Comparison of ENCODE assay signal across 8 mouse cellular contexts in genomic region chr3:88296110-88296560, GRCm38 (mm10). TPM values are rescaled to one million over a fixed set of nuclear protein-coding genes. Genes with fewer than 3 reads are reported as not detected.
A peak's percentile ranks its signal among the peaks of the same experiment; 100 is the strongest.
DNase-seq lines count a peak whose midpoint lies in the region; ATAC-seq and TF ChIP-seq lines count a peak whose summit lies in the region.

No protein-coding gene starts in this region.

- H3K9me3 ChIP-seq in embryonic facial prominence, embryonic 11.5 days (replicated peaks; ENCODE audit: control insufficient read depth, low read length) = no peaks in the 10 kb centered on the region
- no peaks in the 10 kb centered on the region for H3K9me3 ChIP-seq in hindbrain, embryonic 16.5 days (ENCODE audit: control insufficient read depth, low read length)
- no peaks in the 10 kb centered on the region for H3K9me3 ChIP-seq in neural tube, embryonic 12.5 days

- peaks cover 7% of the 10 kb centered on the region for H3K4me1 ChIP-seq in lung, adult 2 months (ENCODE audit: control insufficient read depth, insufficient read depth, low read length)
- no peaks in the 10 kb centered on the region for H3K4me1 ChIP-seq in embryonic facial prominence, embryonic 11.5 days (ENCODE audit: control insufficient read depth, insufficient read depth, low read length)
- peaks cover 17% of the 10 kb centered on the region for H3K4me1 ChIP-seq in hindbrain, embryonic 16.5 days (ENCODE audit: control insufficient read depth, insufficient read depth, low read depth, low read length)
- peaks cover 11% of the 10 kb centered on the region for H3K4me1 ChIP-seq in neural tube, embryonic 12.5 days

- peak overlapping the region; percentile 85 for H3K4me3 ChIP-seq in lung, adult 2 months (replicated peaks; ENCODE audit: extremely low read depth, low read depth, low read length)
- peak overlapping the region; percentile 83 for H3K4me3 ChIP-seq in embryonic facial prominence, embryonic 11.5 days (ENCODE audit: low read depth, low read length)
- H3K4me3 ChIP-seq in hindbrain, embryonic 16.5 days (ENCODE audit: low read length) = peak overlapping the region; percentile 82
- H3K4me3 ChIP-seq in neural tube, embryonic 12.5 days = peak overlapping the region; percentile 76

- peak overlapping the region; percentile 66 for H3K9ac ChIP-seq in embryonic facial prominence, embryonic 11.5 days (replicated peaks; ENCODE audit: low read length)
- peak overlapping the region; percentile 66 for H3K9ac ChIP-seq in hindbrain, embryonic 16.5 days (ENCODE audit: low read depth, low read length)
- H3K9ac ChIP-seq in neural tube, embryonic 12.5 days = peak overlapping the region; percentile 53

- peak overlapping the region; percentile 16 for H3K4me2 ChIP-seq in embryonic facial prominence, embryonic 11.5 days (ENCODE audit: low read depth, low read length)
- peak overlapping the region; percentile 79 for H3K4me2 ChIP-seq in hindbrain, embryonic 16.5 days (ENCODE audit: low read length)
- peak overlapping the region; percentile 80 for H3K4me2 ChIP-seq in neural tube, embryonic 12.5 days (replicated peaks)

- no peak for DNase-seq in lung, adult 2 months
- no peak for DNase-seq in lung, adult 18-20 months
- no peak for DNase-seq in embryonic facial prominence, embryonic 11.5 days (ENCODE audit: low spot score)
- no peak for DNase-seq in embryo, embryonic 11 days
- DNase-seq in cerebellum, adult 11-12 months = no peak
- DNase-seq in cerebellum, adult 11 months = no peak

- H3K27me3 ChIP-seq in embryonic facial prominence, embryonic 11.5 days (ENCODE audit: control insufficient read depth, insufficient read depth, low read length) = no peaks in the 10 kb centered on the region
- no peaks in the 10 kb centered on the region for H3K27me3 ChIP-seq in hindbrain, embryonic 16.5 days (replicated peaks; ENCODE audit: control insufficient read depth, insufficient read depth, low read length)
- H3K27me3 ChIP-seq in neural tube, embryonic 12.5 days (replicated peaks) = no peaks in the 10 kb centered on the region

- no peak for TF ChIP-seq CTCF in lung, adult 2 months (IDR thresholded peaks at IDR 0.05; ENCODE audit: insufficient read depth, low read length)

- peak overlapping the region; percentile 22 for H3K27ac ChIP-seq in embryonic facial prominence, embryonic 11.5 days (replicated peaks; ENCODE audit: low read depth, low read length)
- peak overlapping the region; percentile 93 for H3K27ac ChIP-seq in hindbrain, embryonic 16.5 days (ENCODE audit: low read depth, low read length)
- H3K27ac ChIP-seq in neural tube, embryonic 12.5 days = no peak overlapping the region

- ATAC-seq in embryonic facial prominence, embryonic 11.5 days (replicated peaks; ENCODE audit: insufficient number of reproducible peaks, low FRiP score, low TSS enrichment, low read depth) = peak; percentile 3; the same call in 1 of the 2 replicates
- peak; percentile 5; the same call in 1 of the 2 replicates for ATAC-seq in hindbrain, embryonic 16.5 days
- peak; percentile 46 for ATAC-seq in neural tube, embryonic 12.5 days (ENCODE audit: low FRiP score, low read depth)

- H3K36me3 ChIP-seq in embryonic facial prominence, embryonic 11.5 days (replicated peaks; ENCODE audit: control insufficient read depth, insufficient read depth, low read depth, low read length) = peaks cover 5% of the 10 kb centered on the region
- H3K36me3 ChIP-seq in hindbrain, embryonic 16.5 days (ENCODE audit: control insufficient read depth, insufficient read depth, low read length) = peaks cover 13% of the 10 kb centered on the region
- peaks cover 19% of the 10 kb centered on the region for H3K36me3 ChIP-seq in neural tube, embryonic 12.5 days

- no peak for TF ChIP-seq POLR2A in lung, adult 2 months (IDR thresholded peaks at IDR 0.05; ENCODE audit: borderline replicate concordance, extremely low read depth, low read depth, low read length)

- under 1% methylated on average over 12 of the region's 12 CpGs for WGBS in lung, adult 2 months
- WGBS in embryonic facial prominence, embryonic 11.5 days = 2% methylated on average over 12 of the region's 12 CpGs
- 1% methylated on average over 12 of the region's 12 CpGs for WGBS in hindbrain, embryonic 16.5 days
- under 1% methylated on average over 12 of the region's 12 CpGs for WGBS in neural tube, embryonic 12.5 days

RNA-seq across cellular contexts. Expression of gene Tsacc, which starts 0.7 kb away (rescaled TPM):
- 2.1 and 3.3 TPM in 2 replicates for polyA plus RNA-seq in lung, adult 2 months (2012; rRNA removed)
- polyA plus RNA-seq in embryonic facial prominence, embryonic 11.5 days (2014; fragmentation: Nextera tagmentation; extraction: Ambion mirVana) = 9.8 and 13.1 TPM in 2 replicates
- 6.8 and 10.2 TPM in 2 replicates for polyA plus RNA-seq in hindbrain, embryonic 16.5 days (2015; fragmentation: Nextera tagmentation; extraction: Ambion mirVana)
- 9.4 and 12.9 TPM in 2 replicates for polyA plus RNA-seq in neural tube, embryonic 12.5 days (2016; fragmentation: Nextera tagmentation; extraction: Ambion mirVana)

RNA-seq across cellular contexts. Expression of gene Cct3, which starts 0.8 kb away (rescaled TPM):
- 59.5 and 77.6 TPM in 2 replicates for polyA plus RNA-seq in lung, adult 2 months (2012; rRNA removed)
- polyA plus RNA-seq in embryonic facial prominence, embryonic 11.5 days (2014; fragmentation: Nextera tagmentation; extraction: Ambion mirVana) = 784 and 788 TPM in 2 replicates
- polyA plus RNA-seq in hindbrain, embryonic 16.5 days (2015; fragmentation: Nextera tagmentation; extraction: Ambion mirVana) = 444 and 454 TPM in 2 replicates
- polyA plus RNA-seq in neural tube, embryonic 12.5 days (2016; fragmentation: Nextera tagmentation; extraction: Ambion mirVana) = 593 and 606 TPM in 2 replicates

RNA-seq across cellular contexts. Expression of gene Gm38392, which starts 9.1 kb away (rescaled TPM):
- polyA plus RNA-seq in lung, adult 2 months (2012; rRNA removed) = 0.40 and 0.49 TPM in 2 replicates
- polyA plus RNA-seq in embryonic facial prominence, embryonic 11.5 days (2014; fragmentation: Nextera tagmentation; extraction: Ambion mirVana) = 0.36 TPM in 1 of 2 replicates, not detected in the other
- polyA plus RNA-seq in hindbrain, embryonic 16.5 days (2015; fragmentation: Nextera tagmentation; extraction: Ambion mirVana) = not detected in 2 replicates
- 0.27 TPM in 1 of 2 replicates, not detected in the other for polyA plus RNA-seq in neural tube, embryonic 12.5 days (2016; fragmentation: Nextera tagmentation; extraction: Ambion mirVana)

RNA-seq across cellular contexts. Expression of gene Glmp, which starts 28.7 kb away (rescaled TPM):
- polyA plus RNA-seq in lung, adult 2 months (2012; rRNA removed) = 148 and 183 TPM in 2 replicates
- 77.9 and 87.3 TPM in 2 replicates for polyA plus RNA-seq in embryonic facial prominence, embryonic 11.5 days (2014; fragmentation: Nextera tagmentation; extraction: Ambion mirVana)
- polyA plus RNA-seq in hindbrain, embryonic 16.5 days (2015; fragmentation: Nextera tagmentation; extraction: Ambion mirVana) = 127 and 136 TPM in 2 replicates
- polyA plus RNA-seq in neural tube, embryonic 12.5 days (2016; fragmentation: Nextera tagmentation; extraction: Ambion mirVana) = 116 and 131 TPM in 2 replicates

RNA-seq across cellular contexts. Expression of gene Tmem79, which starts 39.8 kb away (rescaled TPM):
- polyA plus RNA-seq in lung, adult 2 months (2012; rRNA removed) = 12.4 and 31.8 TPM in 2 replicates
- 2.1 and 2.8 TPM in 2 replicates for polyA plus RNA-seq in embryonic facial prominence, embryonic 11.5 days (2014; fragmentation: Nextera tagmentation; extraction: Ambion mirVana)
- polyA plus RNA-seq in hindbrain, embryonic 16.5 days (2015; fragmentation: Nextera tagmentation; extraction: Ambion mirVana) = 1.3 TPM in 2 replicates
- 1.6 and 2.0 TPM in 2 replicates for polyA plus RNA-seq in neural tube, embryonic 12.5 days (2016; fragmentation: Nextera tagmentation; extraction: Ambion mirVana)

Comparison
In these comparisons a context has a peak if more than half of its experiments do, and no peak if none do; other contexts are left out.
1. H3K4me2 ChIP-seq: peak in every context shown above with its lines; median percentile 80 in neural tube, embryonic 12.5 days; 79 in hindbrain, embryonic 16.5 days; 16 in embryonic facial prominence, embryonic 11.5 days.